Mouse (Mus musculus) embryonic facial prominence, embryonic 15.5 days (tissue): ENCODE results near the gene Marf1. TPM values are rescaled to one million over a fixed set of nuclear protein-coding genes. Genes with fewer than 3 reads are reported as not detected.

Experiments
- ATAC-seq: fragments of 200-750 bp; cut with Nextera tagmentation; 2 replicates; pipeline ENCODE4 v1.8.0; 2017; ENCODE audit warnings: low read depth, moderate TSS enrichment; ENCODE audit not compliant: insufficient number of reproducible peaks, low FRiP score, low TSS enrichment
- H3K27ac ChIP-seq: fragments of 300-500 bp; sonication (generic); replicated peaks from 2 replicates; pipeline ENCODE4 v1.5.1; 2015; ENCODE audit warnings: mild to moderate bottlenecking, inconsistent platforms
- H3K27me3 ChIP-seq: fragments of 300-500 bp; sonication (generic); 2 replicates; pipeline ENCODE4 v1.6.1; 2015; ENCODE audit warnings: inconsistent platforms
- H3K36me3 ChIP-seq: fragments of 300-500 bp; sonication (generic); 2 replicates; pipeline ENCODE4 v1.6.1; 2015; ENCODE audit warnings: mild to moderate bottlenecking, inconsistent platforms
- H3K4me1 ChIP-seq: fragments of 300-500 bp; sonication (generic); 2 replicates; pipeline ENCODE4 v1.6.1; 2015; ENCODE audit warnings: inconsistent platforms
- H3K4me2 ChIP-seq: fragments of 300-500 bp; sonication (generic); replicated peaks from 2 replicates; pipeline ENCODE4 v1.6.1; 2015; ENCODE audit warnings: mild to moderate bottlenecking, inconsistent platforms
- H3K4me3 ChIP-seq: fragments of 300-500 bp; sonication (generic); replicated peaks from 2 replicates; pipeline ENCODE4 v1.5.1; 2015; ENCODE audit warnings: mild to moderate bottlenecking, inconsistent platforms
- H3K9ac ChIP-seq: fragments of 300-500 bp; sonication (generic); 2 replicates; pipeline ENCODE4 v1.6.1; 2015; ENCODE audit warnings: inconsistent platforms
- H3K9me3 ChIP-seq: fragments of 300-500 bp; sonication (generic); replicated peaks from 2 replicates; pipeline ENCODE4 v1.6.1; 2016; ENCODE audit warnings: inconsistent platforms
- WGBS: fragments of 180-500 bp; shearing (Covaris S2); methylation state at CpG from one replicate; pipeline ENCODE4 v1.1.7; 2015; 5-methylcytosine and 5-hydroxymethylcytosine counted together
- polyA plus RNA-seq: library from polyadenylated mRNA; unstranded; fragments of >200 nt; fragmentation: Nextera tagmentation; extraction: Ambion mirVana; gene quantifications from 2 replicates; pipeline ENCODE4 v1.2.1, GENCODE M21; 2015

The Marf1 gene
- polyA plus RNA-seq, 1 experiment from 2014 or later: 17.6 TPM

GRCm38 (mm10) chr16:14135014-14135413 lies 28.1 kb downstream of the Marf1 start:
- ATAC-seq: no peak
- H3K9me3 ChIP-seq: no peaks in the 10 kb centered on the region
- H3K36me3 ChIP-seq: peaks cover 86% of the 10 kb centered on the region
- H3K4me2 ChIP-seq: no peak overlapping the region
- 85% methylated on average over 2 of the region's 2 CpGs for WGBS
- no peaks in the 10 kb centered on the region for H3K4me1 ChIP-seq
- H3K9ac ChIP-seq: no peak overlapping the region
- H3K4me3 ChIP-seq: no peak overlapping the region
- H3K27ac ChIP-seq: no peak overlapping the region
- no peaks in the 10 kb centered on the region for H3K27me3 ChIP-seq

GRCm38 (mm10) chr16:14131838-14132237 lies 31.3 kb downstream of the Marf1 start:
- peaks cover 95% of the 10 kb centered on the region for H3K36me3 ChIP-seq
- H3K27ac ChIP-seq: no peak overlapping the region
- no peak overlapping the region for H3K4me2 ChIP-seq
- H3K9ac ChIP-seq: no peak overlapping the region
- no peak for ATAC-seq
- no peaks in the 10 kb centered on the region for H3K27me3 ChIP-seq
- no peaks in the 10 kb centered on the region for H3K4me1 ChIP-seq
- H3K4me3 ChIP-seq: no peak overlapping the region
- 89% methylated on average over 5 of the region's 5 CpGs for WGBS
- H3K9me3 ChIP-seq: no peaks in the 10 kb centered on the region

GRCm38 (mm10) chr16:14131376-14131775 lies 31.8 kb downstream of the Marf1 start:
- H3K4me1 ChIP-seq: no peaks in the 10 kb centered on the region
- H3K4me3 ChIP-seq: no peak overlapping the region
- 76% methylated on average over 3 of the region's 3 CpGs for WGBS
- H3K27ac ChIP-seq: no peak overlapping the region
- no peak for ATAC-seq
- H3K36me3 ChIP-seq: peaks cover 94% of the 10 kb centered on the region
- H3K27me3 ChIP-seq: no peaks in the 10 kb centered on the region
- H3K4me2 ChIP-seq: no peak overlapping the region
- H3K9ac ChIP-seq: no peak overlapping the region
- no peaks in the 10 kb centered on the region for H3K9me3 ChIP-seq

- peaks cover 91% of the 10 kb centered on the region for H3K36me3 ChIP-seq
- H3K27me3 ChIP-seq: no peaks in the 10 kb centered on the region
- 89% methylated on average over 7 of the region's 7 CpGs for WGBS
- no peaks in the 10 kb centered on the region for H3K4me1 ChIP-seq
- no peak for ATAC-seq
- no peak overlapping the region for H3K4me3 ChIP-seq
- H3K27ac ChIP-seq: no peak overlapping the region
- H3K9ac ChIP-seq: no peak overlapping the region
- H3K4me2 ChIP-seq: no peak overlapping the region
- H3K9me3 ChIP-seq: no peaks in the 10 kb centered on the region
Measured at GRCm38 (mm10) chr16:14130796-14131195, 32.4 kb downstream of the Marf1 start.

GRCm38 (mm10) chr16:14128977-14129376 lies 34.2 kb downstream of the Marf1 start:
- Histone ChIP-seq H3K9ac (no peak overlapping the region), H3K9me3 (no peaks in the 10 kb centered on the region), H3K36me3 (peaks cover 93% of the 10 kb centered on the region), H3K27ac (no peak overlapping the region), H3K4me3 (no peak overlapping the region), H3K4me2 (no peak overlapping the region), H3K27me3 (no peaks in the 10 kb centered on the region), H3K4me1 (no peaks in the 10 kb centered on the region)
- no peak for ATAC-seq

- H3K27me3 ChIP-seq: no peaks in the 10 kb centered on the region
- H3K9ac ChIP-seq: no peak overlapping the region
- no peaks in the 10 kb centered on the region for H3K4me1 ChIP-seq
- no peaks in the 10 kb centered on the region for H3K9me3 ChIP-seq
- 92% methylated on average over 1 of the region's 1 CpGs for WGBS
- H3K4me2 ChIP-seq: no peak overlapping the region
- H3K4me3 ChIP-seq: no peak overlapping the region
- no peak overlapping the region for H3K27ac ChIP-seq
- ATAC-seq: no peak
- H3K36me3 ChIP-seq: peaks cover 96% of the 10 kb centered on the region
Measured at GRCm38 (mm10) chr16:14125253-14125652, 37.9 kb downstream of the Marf1 start.

GRCm38 (mm10) chr16:14124709-14125108 lies 38.4 kb downstream of the Marf1 start:
- ATAC-seq: no peak
- 94% methylated on average over 7 of the region's 7 CpGs for WGBS
- no peak overlapping the region for H3K4me3 ChIP-seq
- no peak overlapping the region for H3K27ac ChIP-seq
- H3K9me3 ChIP-seq: no peaks in the 10 kb centered on the region
- no peak overlapping the region for H3K9ac ChIP-seq
- no peaks in the 10 kb centered on the region for H3K27me3 ChIP-seq
- H3K4me1 ChIP-seq: no peaks in the 10 kb centered on the region
- no peak overlapping the region for H3K4me2 ChIP-seq
- peaks cover 94% of the 10 kb centered on the region for H3K36me3 ChIP-seq

GRCm38 (mm10) chr16:14123901-14124300 lies 39.2 kb downstream of the Marf1 start:
- H3K36me3 ChIP-seq: peaks cover 86% of the 10 kb centered on the region
- no peak overlapping the region for H3K4me2 ChIP-seq
- WGBS: 80% methylated on average over 2 of the region's 2 CpGs
- no peak overlapping the region for H3K4me3 ChIP-seq
- no peak for ATAC-seq
- no peaks in the 10 kb centered on the region for H3K4me1 ChIP-seq
- no peak overlapping the region for H3K9ac ChIP-seq
- no peaks in the 10 kb centered on the region for H3K9me3 ChIP-seq
- no peak overlapping the region for H3K27ac ChIP-seq
- no peaks in the 10 kb centered on the region for H3K27me3 ChIP-seq

- H3K27me3 ChIP-seq: no peaks in the 10 kb centered on the region
- no peaks in the 10 kb centered on the region for H3K9me3 ChIP-seq
- ATAC-seq: no peak
- H3K9ac ChIP-seq: no peak overlapping the region
- no peaks in the 10 kb centered on the region for H3K4me1 ChIP-seq
- no peak overlapping the region for H3K27ac ChIP-seq
- H3K36me3 ChIP-seq: peaks cover 76% of the 10 kb centered on the region
- H3K4me2 ChIP-seq: no peak overlapping the region
- H3K4me3 ChIP-seq: no peak overlapping the region
Measured at GRCm38 (mm10) chr16:14122586-14122985, 40.6 kb downstream of the Marf1 start.

- no peak for ATAC-seq
- Histone ChIP-seq H3K4me3 (no peak overlapping the region), H3K9ac (no peak overlapping the region), H3K36me3 (peaks cover 73% of the 10 kb centered on the region), H3K27ac (no peak overlapping the region), H3K4me1 (no peaks in the 10 kb centered on the region), H3K9me3 (no peaks in the 10 kb centered on the region), H3K27me3 (no peaks in the 10 kb centered on the region), H3K4me2 (no peak overlapping the region)
- WGBS: 93% methylated on average over 7 of the region's 7 CpGs
Measured at GRCm38 (mm10) chr16:14121563-14121962, 41.6 kb downstream of the Marf1 start.

- Histone ChIP-seq H3K36me3 (peaks cover 72% of the 10 kb centered on the region), H3K4me2 (no peak overlapping the region), H3K9me3 (no peaks in the 10 kb centered on the region), H3K9ac (no peak overlapping the region), H3K4me3 (no peak overlapping the region), H3K27me3 (no peaks in the 10 kb centered on the region), H3K4me1 (no peaks in the 10 kb centered on the region), H3K27ac (no peak overlapping the region)
- 92% methylated on average over 5 of the region's 5 CpGs for WGBS
- no peak for ATAC-seq
Measured at GRCm38 (mm10) chr16:14120941-14121340, 42.2 kb downstream of the Marf1 start.

- WGBS: 73% methylated on average over 2 of the region's 2 CpGs
- H3K4me1 ChIP-seq: no peaks in the 10 kb centered on the region
Measured at GRCm38 (mm10) chr16:14117299-14117698, 45.9 kb downstream of the Marf1 start.

More at GRCm38 (mm10) chr16:14117299-14117698, 45.9 kb downstream of the Marf1 start:
- no peak overlapping the region for H3K9ac ChIP-seq
- peaks cover 58% of the 10 kb centered on the region for H3K36me3 ChIP-seq
- H3K27me3 ChIP-seq: no peaks in the 10 kb centered on the region
- no peaks in the 10 kb centered on the region for H3K9me3 ChIP-seq
- H3K27ac ChIP-seq: no peak overlapping the region
- no peak overlapping the region for H3K4me2 ChIP-seq
- no peak overlapping the region for H3K4me3 ChIP-seq
- no peak for ATAC-seq
